Mouse (Mus musculus): ENCODE measurements around the gene Slc7a7. TPM values are rescaled to one million over a fixed set of nuclear protein-coding genes. Genes with fewer than 3 reads are reported as not detected.

Gene Slc7a7
- polyA plus RNA-seq, 1 experiment from 2014 or later: 3.1 TPM

DNA sequence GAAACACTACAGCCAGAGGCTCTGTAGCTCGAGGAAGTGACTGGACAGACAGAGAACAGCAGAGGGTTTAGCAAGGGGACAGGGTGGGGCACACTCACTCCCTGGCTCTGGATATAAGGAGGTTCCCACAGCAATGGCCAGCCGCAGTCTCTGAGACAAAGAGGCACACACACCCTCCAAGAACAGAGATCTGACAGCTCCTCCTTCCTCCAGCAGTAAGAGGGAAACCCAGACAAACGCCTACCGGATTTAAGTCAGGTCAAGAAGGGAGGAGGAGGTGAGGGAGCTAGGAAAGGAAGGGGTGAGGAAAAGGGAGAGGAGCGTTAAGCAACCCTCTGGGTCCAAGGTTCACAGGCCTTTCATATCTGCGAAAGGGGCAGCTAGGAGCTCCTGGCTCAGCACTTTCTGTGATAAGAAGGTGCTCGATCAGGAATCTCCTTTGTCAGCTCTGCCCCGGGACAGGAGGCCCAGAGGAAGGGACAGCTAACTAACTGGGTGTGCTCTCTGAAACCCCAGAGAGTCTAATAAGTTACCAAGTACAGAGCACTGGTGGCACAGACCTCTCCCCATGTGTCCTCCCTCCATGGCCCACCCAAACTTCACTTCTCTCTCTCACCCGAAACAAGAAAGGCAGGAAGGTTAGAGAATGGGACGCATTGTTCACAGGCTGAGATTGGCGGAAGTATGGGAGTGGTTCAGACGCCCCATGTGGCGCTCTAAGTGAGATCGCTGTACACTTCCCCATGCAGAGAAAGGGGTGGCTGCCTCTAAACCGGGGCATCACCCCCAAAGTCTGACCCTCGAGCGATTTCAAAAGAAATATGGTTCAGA lies 7.4 kb downstream of the Slc7a7 start:
- H3K4me1 ChIP-seq (ENCODE audit: control insufficient read depth, insufficient read depth, low read length): peaks cover 14% of the 10 kb centered on the region
- DNase-seq (ENCODE audit: low spot score) (no peak), ATAC-seq (ENCODE audit: insufficient number of reproducible peaks, low FRiP score, low TSS enrichment, low read depth) (no peak)
- H3K4me2 ChIP-seq (ENCODE audit: low read depth, severe bottlenecking): no peak overlapping the region
- H3K4me3 ChIP-seq (ENCODE audit: low read depth, low read length): no peak overlapping the region
- H3K36me3 ChIP-seq (ENCODE audit: control insufficient read depth, insufficient read depth, low read length): no peaks in the 10 kb centered on the region
- WGBS: 55% methylated on average over 17 of the region's 17 CpGs
- no peak overlapping the region for H3K27ac ChIP-seq (replicated peaks; ENCODE audit: low read depth, low read length)
- no peak overlapping the region for H3K9ac ChIP-seq (ENCODE audit: low read length)
- H3K9me3 ChIP-seq (ENCODE audit: control insufficient read depth, low read length): no peaks in the 10 kb centered on the region
- H3K27me3 ChIP-seq (ENCODE audit: control insufficient read depth, insufficient read depth, low read length): no peaks in the 10 kb centered on the region

GRCm38 (mm10) chr14:54409057-54409645 lies 8.4 kb downstream of the Slc7a7 start:
- Histone ChIP-seq H3K9ac (ENCODE audit: low read length) (no peak overlapping the region), H3K36me3 (ENCODE audit: control insufficient read depth, insufficient read depth, low read length) (no peaks in the 10 kb centered on the region), H3K27me3 (ENCODE audit: control insufficient read depth, insufficient read depth, low read length) (no peaks in the 10 kb centered on the region), H3K4me1 (ENCODE audit: control insufficient read depth, insufficient read depth, low read length) (peaks cover 7% of the 10 kb centered on the region), H3K27ac (replicated peaks; ENCODE audit: low read depth, low read length) (no peak overlapping the region), H3K4me3 (ENCODE audit: low read depth, low read length) (no peak overlapping the region), H3K4me2 (ENCODE audit: low read depth, severe bottlenecking) (no peak overlapping the region), H3K9me3 (ENCODE audit: control insufficient read depth, low read length) (no peaks in the 10 kb centered on the region)
- DNase-seq (ENCODE audit: low spot score) (no peak), ATAC-seq (ENCODE audit: insufficient number of reproducible peaks, low FRiP score, low TSS enrichment, low read depth) (no peak)
- 72% methylated on average over 7 of the region's 7 CpGs for WGBS

DNA sequence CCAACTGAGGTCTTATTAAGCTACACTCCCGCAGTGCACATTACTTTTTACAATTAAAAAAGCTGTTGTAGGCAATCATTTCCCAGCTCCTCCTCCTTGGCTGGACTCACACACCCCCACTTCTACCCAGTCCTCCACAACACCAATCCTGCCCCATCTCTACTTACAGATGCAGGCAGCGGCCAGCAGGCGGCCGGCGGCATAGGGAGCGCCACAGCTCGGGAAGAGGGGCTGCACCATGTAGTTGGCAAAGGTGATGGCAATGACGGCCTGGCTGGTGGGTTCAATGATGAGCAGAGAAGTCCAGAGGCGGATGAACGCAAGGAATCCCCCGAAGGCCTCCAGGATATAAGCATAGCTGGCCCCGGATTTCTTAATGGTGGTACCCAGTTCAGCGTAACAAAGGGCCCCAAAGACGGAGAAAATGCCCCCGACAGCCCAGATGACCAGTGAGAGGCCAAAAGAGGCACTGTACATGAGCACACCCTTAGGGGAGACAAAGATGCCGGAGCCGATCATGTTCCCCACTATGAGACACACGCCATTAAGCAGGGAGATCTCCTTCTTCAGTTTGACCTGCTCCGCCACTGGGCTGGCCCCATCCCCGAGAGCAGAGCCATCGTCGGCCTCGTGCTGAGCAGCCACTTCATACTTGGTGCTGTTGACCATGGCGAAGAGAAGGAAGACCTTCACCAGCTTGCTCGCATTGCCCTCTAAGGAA lies 9.1 kb downstream of the Slc7a7 start:
- WGBS: 83% methylated on average over 25 of the region's 25 CpGs

DNA sequence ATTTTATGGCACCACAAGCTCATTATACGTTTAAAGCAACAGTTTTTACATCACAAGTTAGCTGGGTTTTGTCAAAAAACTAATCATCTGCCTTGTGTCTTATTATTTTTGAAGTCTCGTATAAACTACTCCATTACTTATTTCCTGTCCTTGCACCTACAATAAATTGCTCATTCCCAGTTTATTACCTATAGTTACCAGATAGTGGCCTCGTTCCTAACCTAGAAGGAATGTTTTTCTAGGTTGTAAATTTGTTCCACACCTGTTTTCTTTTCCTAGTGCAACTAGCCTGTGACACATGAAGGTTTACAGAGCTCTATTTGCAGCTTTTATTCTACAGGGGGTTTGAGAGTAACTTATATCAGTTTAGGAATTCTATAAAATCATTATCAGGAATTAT lies 15.9 kb downstream of the Slc7a7 start:
- H3K9me3 ChIP-seq (ENCODE audit: control insufficient read depth, low read length): no peaks in the 10 kb centered on the region
- H3K4me2 ChIP-seq (ENCODE audit: low read depth, severe bottlenecking): no peak overlapping the region
- no peaks in the 10 kb centered on the region for H3K4me1 ChIP-seq (ENCODE audit: control insufficient read depth, insufficient read depth, low read length)
- H3K4me3 ChIP-seq (ENCODE audit: low read depth, low read length): no peak overlapping the region
- H3K36me3 ChIP-seq (ENCODE audit: control insufficient read depth, insufficient read depth, low read length): no peaks in the 10 kb centered on the region
- no peak overlapping the region for H3K27ac ChIP-seq (replicated peaks; ENCODE audit: low read depth, low read length)
- no peaks in the 10 kb centered on the region for H3K27me3 ChIP-seq (ENCODE audit: control insufficient read depth, insufficient read depth, low read length)
- WGBS: 17% methylated on average over 3 of the region's 3 CpGs
- DNase-seq (ENCODE audit: low spot score) (no peak), ATAC-seq (ENCODE audit: insufficient number of reproducible peaks, low FRiP score, low TSS enrichment, low read depth) (no peak)
- no peak overlapping the region for H3K9ac ChIP-seq (ENCODE audit: low read length)

More for the DNA sequence above, 9.1 kb downstream of the Slc7a7 start:
- H3K36me3 ChIP-seq (ENCODE audit: control insufficient read depth, insufficient read depth, low read length): no peaks in the 10 kb centered on the region
- H3K27me3 ChIP-seq (ENCODE audit: control insufficient read depth, insufficient read depth, low read length): no peaks in the 10 kb centered on the region
- peaks cover under 1% of the 10 kb centered on the region for H3K4me1 ChIP-seq (ENCODE audit: control insufficient read depth, insufficient read depth, low read length)
- H3K9ac ChIP-seq (ENCODE audit: low read length): no peak overlapping the region
- DNase-seq (ENCODE audit: low spot score) (no peak), ATAC-seq (ENCODE audit: insufficient number of reproducible peaks, low FRiP score, low TSS enrichment, low read depth) (no peak)
- H3K4me3 ChIP-seq (ENCODE audit: low read depth, low read length): no peak overlapping the region
- H3K27ac ChIP-seq (replicated peaks; ENCODE audit: low read depth, low read length): no peak overlapping the region
- H3K4me2 ChIP-seq (ENCODE audit: low read depth, severe bottlenecking): no peak overlapping the region
- H3K9me3 ChIP-seq (ENCODE audit: control insufficient read depth, low read length): no peaks in the 10 kb centered on the region

DNA sequence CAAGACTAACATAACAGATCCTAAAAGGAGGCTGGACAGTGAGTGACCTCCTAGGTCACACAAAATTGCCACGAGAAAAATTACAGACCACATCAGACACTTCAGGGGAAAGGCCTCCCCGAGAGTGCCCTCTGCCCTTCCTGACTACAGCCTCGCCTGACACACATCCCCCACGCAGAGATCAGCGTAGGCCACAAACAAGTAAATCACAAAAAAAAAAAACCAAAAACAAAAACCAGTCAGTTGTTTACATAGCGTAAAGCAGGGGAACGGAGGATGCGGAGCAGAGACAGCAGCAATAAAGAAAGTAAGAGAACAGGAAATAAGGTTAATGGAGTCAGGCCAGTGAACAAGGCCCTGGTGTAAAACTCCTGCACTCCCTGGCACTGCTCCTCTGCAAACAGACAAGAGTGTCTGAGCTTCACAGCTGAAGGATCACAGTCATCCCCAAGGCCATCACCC lies 18.6 kb downstream of the Slc7a7 start:
- DNase-seq (ENCODE audit: low spot score) (no peak), ATAC-seq (ENCODE audit: insufficient number of reproducible peaks, low FRiP score, low TSS enrichment, low read depth) (no peak)
- 13% methylated on average over 8 of the region's 8 CpGs for WGBS
- Histone ChIP-seq H3K4me1 (ENCODE audit: control insufficient read depth, insufficient read depth, low read length) (no peaks in the 10 kb centered on the region), H3K27ac (replicated peaks; ENCODE audit: low read depth, low read length) (no peak overlapping the region), H3K9me3 (ENCODE audit: control insufficient read depth, low read length) (no peaks in the 10 kb centered on the region), H3K4me2 (ENCODE audit: low read depth, severe bottlenecking) (no peak overlapping the region), H3K9ac (ENCODE audit: low read length) (no peak overlapping the region), H3K36me3 (ENCODE audit: control insufficient read depth, insufficient read depth, low read length) (no peaks in the 10 kb centered on the region), H3K27me3 (ENCODE audit: control insufficient read depth, insufficient read depth, low read length) (no peaks in the 10 kb centered on the region), H3K4me3 (ENCODE audit: low read depth, low read length) (no peak overlapping the region)

DNA sequence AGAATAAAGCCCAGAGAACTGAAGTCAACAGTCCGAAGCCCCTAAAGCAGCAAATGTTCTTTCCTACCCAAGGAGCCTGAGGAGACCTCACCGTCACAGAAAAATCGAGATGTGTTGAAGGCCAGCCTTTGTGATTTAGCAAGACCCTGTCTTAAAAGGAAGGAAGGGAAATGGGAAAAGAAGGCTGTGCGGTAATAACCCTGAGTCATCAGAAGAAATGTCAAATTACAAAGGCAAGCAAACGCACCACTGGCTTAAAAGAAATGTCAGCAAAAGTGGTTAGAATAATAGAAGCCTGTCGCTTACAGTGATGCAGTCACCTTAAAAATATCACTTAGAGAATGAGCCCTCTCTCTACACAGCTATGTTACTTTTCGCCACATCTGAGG lies 19.1 kb downstream of the Slc7a7 start:
- Histone ChIP-seq H3K27ac (replicated peaks; ENCODE audit: low read depth, low read length) (no peak overlapping the region), H3K4me3 (ENCODE audit: low read depth, low read length) (no peak overlapping the region), H3K4me1 (ENCODE audit: control insufficient read depth, insufficient read depth, low read length) (no peaks in the 10 kb centered on the region), H3K9me3 (ENCODE audit: control insufficient read depth, low read length) (no peaks in the 10 kb centered on the region), H3K27me3 (ENCODE audit: control insufficient read depth, insufficient read depth, low read length) (no peaks in the 10 kb centered on the region), H3K36me3 (ENCODE audit: control insufficient read depth, insufficient read depth, low read length) (no peaks in the 10 kb centered on the region), H3K9ac (ENCODE audit: low read length) (no peak overlapping the region), H3K4me2 (ENCODE audit: low read depth, severe bottlenecking) (no peak overlapping the region)
- WGBS: 59% methylated on average over 7 of the region's 7 CpGs
- DNase-seq (ENCODE audit: low spot score) (no peak), ATAC-seq (ENCODE audit: insufficient number of reproducible peaks, low FRiP score, low TSS enrichment, low read depth) (no peak)

DNA sequence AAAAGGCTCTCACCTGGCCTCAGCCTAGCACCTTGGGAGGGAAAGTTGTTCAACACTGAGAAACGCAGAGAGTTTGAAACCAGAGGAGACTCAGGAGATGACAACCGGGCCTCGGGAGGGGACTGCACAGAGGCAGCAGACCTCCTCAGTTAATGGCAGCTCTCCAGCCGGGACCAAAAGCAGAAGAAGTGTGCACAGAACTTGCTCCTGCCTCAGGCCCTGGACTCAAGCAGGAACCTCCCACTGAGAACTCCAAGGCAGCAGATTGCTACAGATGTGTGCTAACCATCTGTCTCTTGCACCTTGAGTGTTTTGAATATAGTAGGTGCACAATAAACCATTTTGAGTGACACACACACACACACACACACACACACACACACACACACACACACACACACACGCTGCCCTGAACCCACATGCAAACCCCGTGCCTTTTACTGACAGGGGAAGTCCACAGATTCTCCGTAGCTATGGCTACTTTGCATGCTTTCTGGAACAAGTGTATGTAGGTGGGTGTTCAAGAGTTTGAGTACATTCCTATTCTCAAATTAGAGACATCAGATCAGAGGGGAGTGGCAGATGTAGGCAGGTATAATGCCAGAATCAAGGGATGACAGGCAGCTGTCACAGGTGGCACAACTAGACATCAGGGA lies 19.6 kb downstream of the Slc7a7 start:
- ATAC-seq (ENCODE audit: insufficient number of reproducible peaks, low FRiP score, low TSS enrichment, low read depth) (no peak), DNase-seq (ENCODE audit: low spot score) (no peak)
- no peak overlapping the region for H3K4me3 ChIP-seq (ENCODE audit: low read depth, low read length)
- no peak overlapping the region for H3K4me2 ChIP-seq (ENCODE audit: low read depth, severe bottlenecking)
- no peaks in the 10 kb centered on the region for H3K4me1 ChIP-seq (ENCODE audit: control insufficient read depth, insufficient read depth, low read length)
- no peaks in the 10 kb centered on the region for H3K27me3 ChIP-seq (ENCODE audit: control insufficient read depth, insufficient read depth, low read length)
- 64% methylated on average over 7 of the region's 7 CpGs for WGBS
- H3K9ac ChIP-seq (ENCODE audit: low read length): no peak overlapping the region
- H3K36me3 ChIP-seq (ENCODE audit: control insufficient read depth, insufficient read depth, low read length): no peaks in the 10 kb centered on the region
- H3K27ac ChIP-seq (replicated peaks; ENCODE audit: low read depth, low read length): no peak overlapping the region
- H3K9me3 ChIP-seq (ENCODE audit: control insufficient read depth, low read length): no peaks in the 10 kb centered on the region

DNA sequence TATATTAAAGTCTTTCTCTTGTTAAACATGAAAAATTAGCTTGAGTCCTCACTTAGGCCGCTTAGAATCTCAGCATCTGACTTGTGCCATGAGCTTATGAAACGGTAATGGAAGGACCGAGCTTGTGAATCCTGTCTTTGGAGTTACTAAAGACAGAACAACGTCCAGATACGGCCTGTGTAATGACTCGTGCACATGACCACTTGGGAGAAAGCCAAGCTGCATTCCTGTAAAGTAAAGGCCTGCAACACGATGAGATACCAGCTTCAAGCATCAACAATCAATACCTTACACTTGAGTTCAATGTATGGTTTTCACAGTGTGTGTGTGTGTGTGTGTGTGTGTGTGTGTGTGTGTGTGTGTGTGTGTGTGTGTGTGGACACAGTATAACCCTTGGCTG lies 20.9 kb downstream of the Slc7a7 start:
- no peaks in the 10 kb centered on the region for H3K9me3 ChIP-seq (ENCODE audit: control insufficient read depth, low read length)
- ATAC-seq (ENCODE audit: insufficient number of reproducible peaks, low FRiP score, low TSS enrichment, low read depth): no peak
- H3K4me2 ChIP-seq (ENCODE audit: low read depth, severe bottlenecking): no peak overlapping the region
- no peaks in the 10 kb centered on the region for H3K4me1 ChIP-seq (ENCODE audit: control insufficient read depth, insufficient read depth, low read length)
- H3K27me3 ChIP-seq (ENCODE audit: control insufficient read depth, insufficient read depth, low read length): no peaks in the 10 kb centered on the region
- no peaks in the 10 kb centered on the region for H3K36me3 ChIP-seq (ENCODE audit: control insufficient read depth, insufficient read depth, low read length)
- no peak overlapping the region for H3K4me3 ChIP-seq (ENCODE audit: low read depth, low read length)
- no peak overlapping the region for H3K9ac ChIP-seq (ENCODE audit: low read length)
- no peak overlapping the region for H3K27ac ChIP-seq (replicated peaks; ENCODE audit: low read depth, low read length)
- 87% methylated on average over 7 of the region's 7 CpGs for WGBS
- no peak for DNase-seq (ENCODE audit: low spot score)

Measured in limb, embryonic 11.5 days (tissue).